Mouse (Mus musculus) C2C12 (cell line): ENCODE measurements around the gene Mrpl11.
A peak's percentile ranks its signal among the peaks of the same experiment; 100 is the strongest.

Experiments used
- CEBPB ChIP-seq: IDR thresholded peaks from one replicate; pipeline ENCODE4 v1.6.1; 2011; ENCODE audit warnings: low read depth, mild to moderate bottlenecking, control low read depth, moderate library complexity
- CTCF ChIP-seq: IDR thresholded peaks from one replicate; pipeline ENCODE4 v1.5.1; 2011; ENCODE audit not compliant: control insufficient read depth, insufficient read depth, insufficient read length

- TF ChIP-seq CTCF (no peak), CEBPB (peak; percentile 5)
Measured at GRCm38 (mm10) chr19:5013138-5013537, 51.2 kb downstream of the Mrpl11 start.
